Mouse (Mus musculus) lung, adult 2 months (tissue): ENCODE data around the gene Neto2. TPM values are rescaled to one million over a fixed set of nuclear protein-coding genes. Genes with fewer than 3 reads are reported as not detected.

ENCODE experiments used
- DNase-seq: peaks from one replicate; pipeline ENCODE4 v3.0.0; 2022
- H3K4me1 ChIP-seq: fragments of 200-500 bp; 2 replicates; pipeline ENCODE4 v1.6.1; 2011; ENCODE audit warnings: low read length; ENCODE audit not compliant: control insufficient read depth, insufficient read depth
- H3K4me3 ChIP-seq: fragments of 200-500 bp; replicated peaks from 2 replicates; pipeline ENCODE3; 2011; ENCODE audit warnings: low read depth, mild to moderate bottlenecking, control low read depth, low read length; ENCODE audit errors: extremely low read depth
- CTCF ChIP-seq: fragments of 200-500 bp; IDR thresholded peaks from 2 replicates; pipeline ENCODE4 v1.5.1; 2011; ENCODE audit warnings: mild to moderate bottlenecking, low read length, control low read depth; ENCODE audit not compliant: insufficient read depth
- POLR2A ChIP-seq: fragments of 200-500 bp; IDR thresholded peaks from 2 replicates; pipeline ENCODE4 v1.6.1; 2011; ENCODE audit warnings: low read depth, mild to moderate bottlenecking, control low read depth, low read length, borderline replicate concordance; ENCODE audit errors: extremely low read depth
- WGBS: fragments of 180-500 bp; shearing (Covaris S2); methylation state at CpG from one replicate; pipeline ENCODE4 v1.1.7; 2018; 5-methylcytosine and 5-hydroxymethylcytosine counted together
- polyA plus RNA-seq: library from polyadenylated mRNA; depleted of rRNA; stranded (reverse); fragments of >200 nt; gene quantifications from 2 replicates; pipeline ENCODE4 v1.2.3, GENCODE M21; 2012; rRNA removed

Neto2 gene
- polyA plus RNA-seq, 1 experiment: 0.67 TPM

GRCm38 (mm10) chr8:85588596-85588995 is 112.1 kb downstream of the Neto2 start:
- TF ChIP-seq CTCF (no peak), POLR2A (no peak)
- DNase-seq: no peak
- 70% methylated on average over 2 of the region's 2 CpGs for WGBS
- Histone ChIP-seq H3K4me1 (no peaks in the 10 kb centered on the region), H3K4me3 (no peak overlapping the region)

Other genes with a start within 250 kb of the Neto2 start
- 9.6 and 16.4 TPM in 2 replicates for gene Gpt2, start 208.3 kb downstream of the Neto2 start, polyA plus RNA-seq
- 5.5 and 10.9 TPM in 2 replicates for gene Dnaja2, start 145.6 kb downstream of the Neto2 start, polyA plus RNA-seq
- gene Itfg1, start 140.0 kb upstream of the Neto2 start, polyA plus RNA-seq: 15.5 and 16.1 TPM in 2 replicates
- gene Phkb, start 140.0 kb upstream of the Neto2 start, polyA plus RNA-seq: 4.4 and 8.6 TPM in 2 replicates